Mouse (Mus musculus): Measurements from ENCODE around the gene Syt1.

Gene Syt1

GRCm38 (mm10) chr10:108885769-108886168 is 125.0 kb downstream of the Syt1 start:
- no peak for DNase-seq (ENCODE audit: low read depth, low spot score)

- DNase-seq (ENCODE audit: low read depth, low spot score): no peak
Measured at GRCm38 (mm10) chr10:108884520-108884919, 126.3 kb downstream of the Syt1 start.

GRCm38 (mm10) chr10:108880372-108880771 is 130.4 kb downstream of the Syt1 start:
- no peak for DNase-seq (ENCODE audit: low read depth, low spot score)

GRCm38 (mm10) chr10:108875730-108876129 is 135.1 kb downstream of the Syt1 start:
- DNase-seq (ENCODE audit: low read depth, low spot score): no peak

- no peak for DNase-seq (ENCODE audit: low read depth, low spot score)
Measured at GRCm38 (mm10) chr10:108874687-108875086, 136.1 kb downstream of the Syt1 start.

GRCm38 (mm10) chr10:108872359-108872758 is 138.4 kb downstream of the Syt1 start:
- DNase-seq (ENCODE audit: low read depth, low spot score): no peak

- no peak for DNase-seq (ENCODE audit: low read depth, low spot score)
Measured at GRCm38 (mm10) chr10:108870586-108870985, 140.2 kb downstream of the Syt1 start.

- no peak for DNase-seq (ENCODE audit: low read depth, low spot score)
Measured at GRCm38 (mm10) chr10:108868136-108868535, 142.6 kb downstream of the Syt1 start.

- no peak for DNase-seq (ENCODE audit: low read depth, low spot score)
Measured at GRCm38 (mm10) chr10:108867202-108867601, 143.6 kb downstream of the Syt1 start.

- DNase-seq (ENCODE audit: low read depth, low spot score): no peak
Measured at GRCm38 (mm10) chr10:108865586-108865985, 145.2 kb downstream of the Syt1 start.

GRCm38 (mm10) chr10:108855986-108856385 is 154.8 kb downstream of the Syt1 start:
- no peak for DNase-seq (ENCODE audit: low read depth, low spot score)

- no peak for DNase-seq (ENCODE audit: low read depth, low spot score)
Measured at GRCm38 (mm10) chr10:108852757-108853156, 158.0 kb downstream of the Syt1 start.

GRCm38 (mm10) chr10:108837434-108837833 is 173.3 kb downstream of the Syt1 start:
- DNase-seq (ENCODE audit: low read depth, low spot score): no peak

- DNase-seq (ENCODE audit: low read depth, low spot score): no peak
Measured at GRCm38 (mm10) chr10:108832248-108832647, 178.5 kb downstream of the Syt1 start.

GRCm38 (mm10) chr10:108831801-108832200 is 179.0 kb downstream of the Syt1 start:
- no peak for DNase-seq (ENCODE audit: low read depth, low spot score)

- DNase-seq (ENCODE audit: low read depth, low spot score): no peak
Measured at GRCm38 (mm10) chr10:108822273-108822672, 188.5 kb downstream of the Syt1 start.

GRCm38 (mm10) chr10:108815339-108815738 is 195.4 kb downstream of the Syt1 start:
- no peak for DNase-seq (ENCODE audit: low read depth, low spot score)

GRCm38 (mm10) chr10:108804380-108804779 is 206.4 kb downstream of the Syt1 start:
- no peak for DNase-seq (ENCODE audit: low read depth, low spot score)

- no peak for DNase-seq (ENCODE audit: low read depth, low spot score)
Measured at GRCm38 (mm10) chr10:108800776-108801175, 210.0 kb downstream of the Syt1 start.

- DNase-seq (ENCODE audit: low read depth, low spot score): no peak
Measured at GRCm38 (mm10) chr10:108798826-108799225, 212.0 kb downstream of the Syt1 start.

- no peak for DNase-seq (ENCODE audit: low read depth, low spot score)
Measured at GRCm38 (mm10) chr10:108782817-108783216, 228.0 kb downstream of the Syt1 start.

- no peak for DNase-seq (ENCODE audit: low read depth, low spot score)
Measured at GRCm38 (mm10) chr10:108780614-108781013, 230.2 kb downstream of the Syt1 start.

GRCm38 (mm10) chr10:108776735-108777134 is 234.0 kb downstream of the Syt1 start:
- DNase-seq (ENCODE audit: low read depth, low spot score): no peak

- DNase-seq (ENCODE audit: low read depth, low spot score): no peak
Measured at GRCm38 (mm10) chr10:108771081-108771480, 239.7 kb downstream of the Syt1 start.

All from WW6 (cell line).